ENCODE assay signal across 10 mouse cellular contexts in genomic region chr10:60005264-60005663, GRCm38 (mm10). TPM values are rescaled to one million over a fixed set of nuclear protein-coding genes. Genes with fewer than 3 reads are reported as not detected.
A peak's percentile ranks its signal among the peaks of the same experiment; 100 is the strongest.
DNase-seq lines count a peak whose midpoint lies in the region; ATAC-seq and TF ChIP-seq lines count a peak whose summit lies in the region.
"Had no signal": no experiment of that assay in that cellular context is flagged by ENCODE, and none has a peak within 500 bp of the region (broad histone marks: within the 10 kb centered on the region; RNA-seq: fewer than 3 reads in every experiment).

No protein-coding gene starts in this region.

- TF ChIP-seq POLR2A in liver, adult 2 months (IDR thresholded peaks at IDR 0.05; ENCODE audit: extremely low read depth, insufficient read depth, low read length), result no peak

- H3K79me2 ChIP-seq in liver, adult 2 months (ENCODE audit: control insufficient read depth, insufficient read depth, low read length), result peaks cover 14% of the 10 kb centered on the region; the same call in 1 of the 2 replicates

- no peak overlapping the region for H3K4me3 ChIP-seq in liver, adult 2 months (ENCODE audit: insufficient read depth, low read depth, low read length)
- H3K4me3 ChIP-seq in liver, embryonic 11.5 days (ENCODE audit: low read depth, low read length), result no peak overlapping the region
- H3K4me3 ChIP-seq in midbrain, embryonic 16.5 days (ENCODE audit: low read depth, low read length), result no peak overlapping the region
- H3K4me3 ChIP-seq: heart, embryonic 13.5 days; limb, embryonic 15.5 days had no signal

- peaks cover 6% of the 10 kb centered on the region for H3K4me1 ChIP-seq in liver, adult 2 months (ENCODE audit: control insufficient read depth, insufficient read depth, low read length)
- peaks cover 6% of the 10 kb centered on the region for H3K4me1 ChIP-seq in liver, embryonic 11.5 days (replicated peaks; ENCODE audit: control insufficient read depth, insufficient read depth, low read length)
- peaks cover 16% of the 10 kb centered on the region; the same call in 1 of the 2 replicates for H3K4me1 ChIP-seq in midbrain, embryonic 16.5 days (ENCODE audit: control insufficient read depth, insufficient read depth, low read length)

- H3K36me3 ChIP-seq in liver, adult 2 months (ENCODE audit: control insufficient read depth, insufficient read depth, low read length), result peaks cover 2% of the 10 kb centered on the region
- H3K36me3 ChIP-seq in liver, embryonic 11.5 days (ENCODE audit: control insufficient read depth, insufficient read depth, low read length), result peaks cover 4% of the 10 kb centered on the region; the same call in 1 of the 2 replicates
- no peaks in the 10 kb centered on the region for H3K36me3 ChIP-seq in midbrain, embryonic 16.5 days (ENCODE audit: control insufficient read depth, insufficient read depth, low read length)

- 59% methylated on average over 2 of the region's 2 CpGs for WGBS in liver, adult 2 months
- 46% methylated on average over 2 of the region's 2 CpGs for WGBS in liver, embryonic 11.5 days
- 65% methylated on average over 2 of the region's 2 CpGs for WGBS in midbrain, embryonic 16.5 days

- H3K4me2 ChIP-seq in liver, embryonic 11.5 days, result no peak overlapping the region
- no peak overlapping the region for H3K4me2 ChIP-seq in midbrain, embryonic 16.5 days (ENCODE audit: low read length)
- H3K4me2 ChIP-seq: heart, embryonic 13.5 days; limb, embryonic 15.5 days had no signal

- no peak overlapping the region for H3K27ac ChIP-seq in liver, adult 2 months (replicated peaks; ENCODE audit: insufficient read depth, low read depth, low read length)
- no peak overlapping the region for H3K27ac ChIP-seq in liver, embryonic 11.5 days (ENCODE audit: low read depth, low read length)
- H3K27ac ChIP-seq in midbrain, embryonic 16.5 days (ENCODE audit: low read length), result no peak overlapping the region
- H3K27ac ChIP-seq: heart, embryonic 13.5 days; limb, embryonic 15.5 days had no signal

- H3K27me3 ChIP-seq in liver, adult 2 months (ENCODE audit: control insufficient read depth, insufficient read depth, low read length), result no peaks in the 10 kb centered on the region
- H3K27me3 ChIP-seq in liver, embryonic 11.5 days (replicated peaks; ENCODE audit: control insufficient read depth, insufficient read depth, low read length), result no peaks in the 10 kb centered on the region
- no peaks in the 10 kb centered on the region for H3K27me3 ChIP-seq in midbrain, embryonic 16.5 days (ENCODE audit: control insufficient read depth, insufficient read depth, low read depth, low read length)
- H3K27me3 ChIP-seq: heart, embryonic 13.5 days; limb, embryonic 15.5 days had no signal

- H3K9ac ChIP-seq in liver, adult 2 months (ENCODE audit: low read depth, low read length), result no peak overlapping the region
- no peak overlapping the region for H3K9ac ChIP-seq in liver, embryonic 11.5 days (ENCODE audit: low read depth, low read length)
- no peak overlapping the region for H3K9ac ChIP-seq in midbrain, embryonic 16.5 days (ENCODE audit: low read depth, low read length)
- H3K9ac ChIP-seq: heart, embryonic 13.5 days; limb, embryonic 15.5 days had no signal

- TF ChIP-seq CTCF in liver, adult 2 months (IDR thresholded peaks at IDR 0.05; ENCODE audit: low read depth, low read length), result peak; percentile 42

- ATAC-seq in liver, embryonic 11.5 days (replicated peaks; ENCODE audit: low FRiP score), result no peak
- ATAC-seq in midbrain, embryonic 16.5 days, result no peak

- DNase-seq in cerebellum, postnatal 10 days, result peak; percentile 44 to 63
- no peak for DNase-seq in cerebellum, postnatal 36 days
- DNase-seq in liver, adult 2 months (ENCODE audit: extremely low read depth, low read depth, low spot score), result peak; percentile 22
- no peak for DNase-seq in liver, embryonic 11.5 days (ENCODE audit: low spot score)
- DNase-seq in induced T-regulatory cell, adult 2 months (ENCODE audit: low read depth), result peak; percentile 80
- DNase-seq in thymus, postnatal 14 days, result peak; percentile 74
- DNase-seq in ovary, postnatal 36 days (ENCODE audit: low spot score), result no peak

- H3K9me3 ChIP-seq in liver, embryonic 11.5 days (ENCODE audit: control insufficient read depth, low read length), result no peaks in the 10 kb centered on the region
- no peaks in the 10 kb centered on the region for H3K9me3 ChIP-seq in midbrain, embryonic 16.5 days (replicated peaks; ENCODE audit: control insufficient read depth, low read length, poor library complexity, severe bottlenecking)
- H3K9me3 ChIP-seq: heart, embryonic 13.5 days; limb, embryonic 15.5 days had no signal

RNA-seq across cellular contexts. Expression of gene Anapc16, which starts 2.3 kb away (rescaled TPM):
- 22.8 and 28.1 TPM in 2 replicates for total RNA-seq in liver, adult 2 months (2014; rRNA removed)
- 48.9 and 50.4 TPM in 2 replicates for polyA plus RNA-seq in liver, adult 2 months (2012; rRNA removed)
- 77.4 and 80.0 TPM in 2 replicates for polyA plus RNA-seq in liver, embryonic 11.5 days (2014; fragmentation: Nextera tagmentation; extraction: Ambion mirVana)
- 98.9 and 104 TPM in 2 replicates for polyA plus RNA-seq in midbrain, embryonic 16.5 days (2015; fragmentation: Nextera tagmentation; extraction: Ambion mirVana)

RNA-seq across cellular contexts. Expression of gene Ascc1, which starts 2.7 kb away (rescaled TPM):
- 8.5 and 10.8 TPM in 2 replicates for total RNA-seq in liver, adult 2 months (2014; rRNA removed)
- polyA plus RNA-seq in liver, adult 2 months (2012; rRNA removed), result 12.9 and 15.6 TPM in 2 replicates
- 37.2 and 37.4 TPM in 2 replicates for polyA plus RNA-seq in liver, embryonic 11.5 days (2014; fragmentation: Nextera tagmentation; extraction: Ambion mirVana)
- 54.0 and 54.5 TPM in 2 replicates for polyA plus RNA-seq in midbrain, embryonic 16.5 days (2015; fragmentation: Nextera tagmentation; extraction: Ambion mirVana)

RNA-seq across cellular contexts. Expression of gene Ddit4, which starts 53.6 kb away (rescaled TPM):
- 5.2 and 8.8 TPM in 2 replicates for total RNA-seq in liver, adult 2 months (2014; rRNA removed)
- 13.6 and 16.4 TPM in 2 replicates for polyA plus RNA-seq in liver, adult 2 months (2012; rRNA removed)
- 2.7 and 4.3 TPM in 2 replicates for polyA plus RNA-seq in liver, embryonic 11.5 days (2014; fragmentation: Nextera tagmentation; extraction: Ambion mirVana)
- polyA plus RNA-seq in midbrain, embryonic 16.5 days (2015; fragmentation: Nextera tagmentation; extraction: Ambion mirVana), result 52.7 and 66.3 TPM in 2 replicates

Comparison
In these comparisons a context has a peak if more than half of its experiments do, and no peak if none do; other contexts are left out.
1. DNase-seq: peak in cerebellum, postnatal 10 days (2 of 2), liver, adult 2 months (single experiment), induced T-regulatory cell, adult 2 months (single experiment) and thymus, postnatal 14 days (single experiment); none in cerebellum, postnatal 36 days (0 of 2), liver, embryonic 11.5 days (single experiment) and ovary, postnatal 36 days (single experiment).